Mouse (Mus musculus): Measurements from ENCODE around the gene Smyd1. TPM values are rescaled to one million over a fixed set of nuclear protein-coding genes. Genes with fewer than 3 reads are reported as not detected.

Smyd1 gene
- total and polyA plus RNA-seq, 3 experiments = 0.08 to 0.37 (median 0.08) TPM

DNA sequence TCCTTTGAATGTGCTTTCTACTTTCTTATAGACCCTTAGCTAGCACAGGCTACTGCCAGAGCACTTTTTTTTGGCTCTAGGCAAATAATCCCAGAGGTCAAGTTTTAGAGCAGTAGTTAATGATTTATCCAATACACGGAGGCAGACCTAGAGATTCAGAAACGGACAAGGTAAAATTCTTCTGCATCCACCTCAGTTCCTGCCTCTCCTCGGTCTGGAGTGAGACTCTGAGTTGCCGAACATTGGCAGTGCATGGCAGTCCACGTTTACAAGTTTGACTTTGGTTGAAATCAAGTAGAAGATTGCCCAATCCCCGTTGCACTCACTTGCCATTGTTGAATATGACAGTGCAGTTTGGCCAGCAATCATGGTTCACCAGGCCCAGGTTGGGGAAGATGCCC lies 85.0 kb downstream of the Smyd1 start:
- Histone ChIP-seq H3K9ac (ENCODE audit: insufficient read depth, low read depth) (no peak overlapping the region), H3K36me3 (replicated peaks in 1 of 2; ENCODE audit: control insufficient read depth in 1 of 2, insufficient read depth in 1 of 2, low read length in 1 of 2) (no peaks in the 10 kb centered on the region), H3K9me3 (replicated peaks; ENCODE audit: low read length) (no peaks in the 10 kb centered on the region), H3K4me1 (ENCODE audit: control insufficient read depth in 1 of 2, insufficient read depth in 2 of 2) (peaks cover 16 to 28% of the 10 kb centered on the region in 2 experiments), H3K27me3 (replicated peaks) (peaks cover 2% of the 10 kb centered on the region), H3K79me2 (replicated peaks; ENCODE audit: control insufficient read depth, extremely low read depth, insufficient read depth, poor library complexity, severe bottlenecking) (no peaks in the 10 kb centered on the region), H3K4me2 (ENCODE audit: insufficient read depth, low read depth, poor library complexity, severe bottlenecking) (no peak overlapping the region), H3K27ac (ENCODE audit: insufficient read depth, low read depth) (no peak overlapping the region), H3K4me3 (replicated peaks in 1 of 3; ENCODE audit: low read depth in 2 of 3, low read length in 2 of 3, poor library complexity in 1 of 3) (no peak overlapping the region)
- dilution Hi-C loops (cut with MboI; ENCODE audit: extremely low pct_ligation_motif_present, extremely low pct_unique_long_range_greater_than_20kb, low sequenced_read_pairs) (no loop called here), in situ Hi-C loops (cut with MboI; ENCODE audit: low pct_ligation_motif_present, low pct_unique_long_range_greater_than_20kb, low sequenced_read_pairs) (no loop called here)
- DNase-seq (ENCODE audit: extremely low read depth) = no peak
- TF ChIP-seq USF1 (IDR thresholded peaks at IDR 0.05; ENCODE audit: low read depth, low read length) (no peak), HCFC1 (IDR thresholded peaks at IDR 0.05; ENCODE audit: low read depth, low read length) (no peak)

GRCm38 (mm10) chr6:71236506-71236905 lies 85.5 kb downstream of the Smyd1 start:
- no peak for TF ChIP-seq USF1 (IDR thresholded peaks at IDR 0.05; ENCODE audit: low read depth, low read length)
- no peak for TF ChIP-seq MXI1 (IDR thresholded peaks at IDR 0.05; ENCODE audit: low read depth, low read length)
- TF ChIP-seq ETS1 (conservative IDR thresholded peaks at IDR 0.05; ENCODE audit: low read depth, low read length) = no peak
- no peak for TF ChIP-seq KAT2A (IDR thresholded peaks at IDR 0.05; ENCODE audit: insufficient replicate concordance, low read length)
- no peak for TF ChIP-seq POLR2A (IDR thresholded peaks at IDR 0.05; ENCODE audit: low read depth, low read length)
- TF ChIP-seq SMC3 (IDR thresholded peaks at IDR 0.05; ENCODE audit: low read depth, low read length) = no peak
- no peak for TF ChIP-seq RAD21 (IDR thresholded peaks at IDR 0.05; ENCODE audit: low read depth, low read length)
- no peak for TF ChIP-seq RCOR1 (conservative IDR thresholded peaks at IDR 0.05; ENCODE audit: low read depth, low read length)
- no peak for TF ChIP-seq USF2 (conservative IDR thresholded peaks at IDR 0.05; ENCODE audit: low read depth, low read length)
- TF ChIP-seq MAX (IDR thresholded peaks at IDR 0.05; ENCODE audit: low read length) = no peak
- no peak for TF ChIP-seq MEF2A (IDR thresholded peaks at IDR 0.05; ENCODE audit: borderline replicate concordance, low read depth, low read length)
- in situ Hi-C loops (cut with MboI; ENCODE audit: low pct_ligation_motif_present, low pct_unique_long_range_greater_than_20kb, low sequenced_read_pairs) = no loop called here
- Histone ChIP-seq H3K4me2 (ENCODE audit: insufficient read depth, low read depth, poor library complexity, severe bottlenecking) (no peak overlapping the region), H3K27ac (ENCODE audit: insufficient read depth, low read depth) (no peak overlapping the region), H3K4me3 (replicated peaks in 1 of 3; ENCODE audit: low read depth in 2 of 3, low read length in 2 of 3, poor library complexity in 1 of 3) (no peak overlapping the region), H3K27me3 (replicated peaks) (peaks cover 2% of the 10 kb centered on the region), H3K4me1 (ENCODE audit: control insufficient read depth in 1 of 2, insufficient read depth in 2 of 2) (peaks cover 16 to 28% of the 10 kb centered on the region in 2 experiments), H3K9me3 (replicated peaks; ENCODE audit: low read length) (no peaks in the 10 kb centered on the region), H3K36me3 (replicated peaks in 1 of 2; ENCODE audit: control insufficient read depth in 1 of 2, insufficient read depth in 1 of 2, low read length in 1 of 2) (no peaks in the 10 kb centered on the region), H3K79me2 (replicated peaks; ENCODE audit: control insufficient read depth, extremely low read depth, insufficient read depth, poor library complexity, severe bottlenecking) (no peaks in the 10 kb centered on the region), H3K9ac (ENCODE audit: insufficient read depth, low read depth) (no peak overlapping the region)
- no peak for DNase-seq (ENCODE audit: extremely low read depth)
- dilution Hi-C loops (cut with MboI; ENCODE audit: extremely low pct_ligation_motif_present, extremely low pct_unique_long_range_greater_than_20kb, low sequenced_read_pairs) = no loop called here

DNA sequence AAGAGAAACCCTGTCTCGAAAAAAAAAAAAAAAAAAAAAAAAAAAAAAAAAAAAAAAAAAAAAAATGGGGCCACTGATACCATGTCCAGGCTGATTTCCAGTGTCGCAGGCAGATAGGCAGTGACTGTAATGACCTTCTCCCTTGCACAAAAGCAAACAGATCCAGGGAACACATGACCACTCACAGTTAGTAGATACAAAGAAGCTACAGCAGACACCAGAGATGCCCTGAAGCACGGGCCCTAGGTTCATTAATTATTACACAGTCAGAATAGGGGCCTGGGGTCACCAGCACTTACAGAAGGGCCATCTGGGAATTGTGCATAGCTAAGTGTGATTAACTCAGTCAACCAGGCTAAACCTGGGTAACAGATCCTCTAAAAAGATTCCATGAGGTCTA lies 86.1 kb downstream of the Smyd1 start:
- Histone ChIP-seq H3K4me1 (ENCODE audit: control insufficient read depth in 1 of 2, insufficient read depth in 2 of 2) (peaks cover 16 to 28% of the 10 kb centered on the region in 2 experiments), H3K27me3 (replicated peaks) (peaks cover 2% of the 10 kb centered on the region), H3K9ac (ENCODE audit: insufficient read depth, low read depth) (no peak overlapping the region), H3K4me2 (ENCODE audit: insufficient read depth, low read depth, poor library complexity, severe bottlenecking) (no peak overlapping the region), H3K9me3 (replicated peaks; ENCODE audit: low read length) (no peaks in the 10 kb centered on the region), H3K79me2 (replicated peaks; ENCODE audit: control insufficient read depth, extremely low read depth, insufficient read depth, poor library complexity, severe bottlenecking) (no peaks in the 10 kb centered on the region), H3K36me3 (replicated peaks in 1 of 2; ENCODE audit: control insufficient read depth in 1 of 2, insufficient read depth in 1 of 2, low read length in 1 of 2) (no peaks in the 10 kb centered on the region), H3K27ac (ENCODE audit: insufficient read depth, low read depth) (no peak overlapping the region), H3K4me3 (replicated peaks in 1 of 3; ENCODE audit: low read depth in 2 of 3, low read length in 2 of 3, poor library complexity in 1 of 3) (no peak overlapping the region)
- in situ Hi-C loops (cut with MboI; ENCODE audit: low pct_ligation_motif_present, low pct_unique_long_range_greater_than_20kb, low sequenced_read_pairs) (no loop called here), dilution Hi-C loops (cut with MboI; ENCODE audit: extremely low pct_ligation_motif_present, extremely low pct_unique_long_range_greater_than_20kb, low sequenced_read_pairs) (no loop called here)
- TF ChIP-seq MEF2A (IDR thresholded peaks at IDR 0.05; ENCODE audit: borderline replicate concordance, low read depth, low read length) (no peak), ZMIZ1 (IDR thresholded peaks at IDR 0.05; ENCODE audit: low read depth, low read length) (no peak), ZNF384 (IDR thresholded peaks at IDR 0.05; ENCODE audit: low read depth, low read length) (peak; percentile 61; the same call in 1 of the 2 replicates)
- DNase-seq (ENCODE audit: extremely low read depth) = no peak
